Mouse (Mus musculus): ENCODE data around the gene Cst7. TPM values are rescaled to one million over a fixed set of nuclear protein-coding genes. Genes with fewer than 3 reads are reported as not detected.

The Cst7 gene
- polyA plus RNA-seq, 1 experiment: not detected

- H3K4me3 ChIP-seq (ENCODE audit: insufficient read depth, low read length): no peak overlapping the region
- TF ChIP-seq CTCF (IDR thresholded peaks at IDR 0.05; ENCODE audit: low read depth, low read length) (no peak), POLR2A (IDR thresholded peaks at IDR 0.05; ENCODE audit: borderline replicate concordance, low read depth, low read length) (no peak)
These were observed 18.9 kb downstream of the Cst7 start for GRCm38 (mm10) chr2:150589076-150589475.

GRCm38 (mm10) chr2:150595411-150596190 lies 25.4 kb downstream of the Cst7 start:
- Histone ChIP-seq H3K4me1 (ENCODE audit: control insufficient read depth, insufficient read depth, low read length) (no peaks in the 10 kb centered on the region), H3K27ac (ENCODE audit: insufficient read depth, low read depth, low read length) (no peak overlapping the region), H3K4me3 (ENCODE audit: insufficient read depth, low read length) (no peak overlapping the region)
- TF ChIP-seq CTCF (IDR thresholded peaks at IDR 0.05; ENCODE audit: low read depth, low read length) (no peak), POLR2A (IDR thresholded peaks at IDR 0.05; ENCODE audit: borderline replicate concordance, low read depth, low read length) (no peak)

More at GRCm38 (mm10) chr2:150589076-150589475, 18.9 kb downstream of the Cst7 start:
- H3K27ac ChIP-seq (ENCODE audit: insufficient read depth, low read depth, low read length): no peak overlapping the region
- H3K4me1 ChIP-seq (ENCODE audit: control insufficient read depth, insufficient read depth, low read length): no peaks in the 10 kb centered on the region

DNA sequence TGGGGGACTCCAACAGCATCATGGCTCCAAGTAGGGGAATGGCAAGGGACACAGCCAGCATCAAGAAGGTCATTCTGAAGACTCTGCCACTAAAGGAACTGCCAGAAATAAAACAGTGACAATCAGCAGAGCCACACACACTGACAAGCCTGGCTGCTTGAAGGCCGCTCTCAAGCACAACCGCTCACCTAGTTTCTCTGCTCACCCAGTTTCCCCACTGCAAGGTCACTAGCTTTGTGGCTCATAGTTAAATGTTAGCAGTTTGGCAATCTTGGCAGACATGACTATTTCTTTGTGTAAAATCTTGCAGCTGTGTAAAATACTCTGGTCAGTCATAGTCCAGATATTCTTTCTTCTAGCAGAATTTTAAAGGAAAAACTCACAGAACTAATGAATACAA lies 30.0 kb downstream of the Cst7 start:
- Histone ChIP-seq H3K27ac (ENCODE audit: insufficient read depth, low read depth, low read length) (no peak overlapping the region), H3K4me1 (ENCODE audit: control insufficient read depth, insufficient read depth, low read length) (no peaks in the 10 kb centered on the region), H3K4me3 (ENCODE audit: insufficient read depth, low read length) (no peak overlapping the region)
- TF ChIP-seq CTCF (IDR thresholded peaks at IDR 0.05; ENCODE audit: low read depth, low read length): no peak

- Histone ChIP-seq H3K27ac (ENCODE audit: insufficient read depth, low read depth, low read length) (no peak overlapping the region), H3K4me3 (ENCODE audit: insufficient read depth, low read length) (no peak overlapping the region), H3K4me1 (ENCODE audit: control insufficient read depth, insufficient read depth, low read length) (peaks cover 5% of the 10 kb centered on the region)
- TF ChIP-seq POLR2A (IDR thresholded peaks at IDR 0.05; ENCODE audit: borderline replicate concordance, low read depth, low read length): no peak
- no peak for TF ChIP-seq CTCF (IDR thresholded peaks at IDR 0.05; ENCODE audit: low read depth, low read length)
These were observed 32.0 kb downstream of the Cst7 start for GRCm38 (mm10) chr2:150602166-150602565.

DNA sequence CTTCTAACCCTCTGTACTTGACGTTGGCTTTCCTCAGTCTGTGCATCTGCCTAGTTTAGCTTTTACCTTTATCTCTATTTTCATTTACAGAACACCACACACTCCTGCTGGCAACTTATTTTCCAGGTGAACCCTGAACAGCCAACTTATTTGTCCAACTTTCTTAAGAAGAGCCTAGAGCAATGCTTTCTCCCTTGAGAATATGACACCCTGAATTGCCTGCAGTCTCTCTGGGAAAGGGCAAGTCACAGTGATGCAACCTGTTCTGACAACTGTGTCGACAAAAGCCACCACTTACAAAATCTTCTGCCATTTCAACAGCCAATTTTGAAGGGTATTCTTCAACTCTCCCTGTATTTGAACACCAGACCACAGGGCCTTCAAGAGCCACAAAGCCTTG lies 34.6 kb downstream of the Cst7 start:
- Histone ChIP-seq H3K4me3 (ENCODE audit: insufficient read depth, low read length) (no peak overlapping the region), H3K27ac (ENCODE audit: insufficient read depth, low read depth, low read length) (no peak overlapping the region), H3K4me1 (ENCODE audit: control insufficient read depth, insufficient read depth, low read length) (peaks cover 9% of the 10 kb centered on the region)
- TF ChIP-seq POLR2A (IDR thresholded peaks at IDR 0.05; ENCODE audit: borderline replicate concordance, low read depth, low read length): no peak
- no peak for TF ChIP-seq CTCF (IDR thresholded peaks at IDR 0.05; ENCODE audit: low read depth, low read length)

- TF ChIP-seq CTCF (IDR thresholded peaks at IDR 0.05; ENCODE audit: low read depth, low read length) (no peak), POLR2A (IDR thresholded peaks at IDR 0.05; ENCODE audit: borderline replicate concordance, low read depth, low read length) (no peak)
- no peak overlapping the region for H3K27ac ChIP-seq (ENCODE audit: insufficient read depth, low read depth, low read length)
- peaks cover 9% of the 10 kb centered on the region for H3K4me1 ChIP-seq (ENCODE audit: control insufficient read depth, insufficient read depth, low read length)
- no peak overlapping the region for H3K4me3 ChIP-seq (ENCODE audit: insufficient read depth, low read length)
These were observed 36.9 kb downstream of the Cst7 start for GRCm38 (mm10) chr2:150607086-150607485.

DNA sequence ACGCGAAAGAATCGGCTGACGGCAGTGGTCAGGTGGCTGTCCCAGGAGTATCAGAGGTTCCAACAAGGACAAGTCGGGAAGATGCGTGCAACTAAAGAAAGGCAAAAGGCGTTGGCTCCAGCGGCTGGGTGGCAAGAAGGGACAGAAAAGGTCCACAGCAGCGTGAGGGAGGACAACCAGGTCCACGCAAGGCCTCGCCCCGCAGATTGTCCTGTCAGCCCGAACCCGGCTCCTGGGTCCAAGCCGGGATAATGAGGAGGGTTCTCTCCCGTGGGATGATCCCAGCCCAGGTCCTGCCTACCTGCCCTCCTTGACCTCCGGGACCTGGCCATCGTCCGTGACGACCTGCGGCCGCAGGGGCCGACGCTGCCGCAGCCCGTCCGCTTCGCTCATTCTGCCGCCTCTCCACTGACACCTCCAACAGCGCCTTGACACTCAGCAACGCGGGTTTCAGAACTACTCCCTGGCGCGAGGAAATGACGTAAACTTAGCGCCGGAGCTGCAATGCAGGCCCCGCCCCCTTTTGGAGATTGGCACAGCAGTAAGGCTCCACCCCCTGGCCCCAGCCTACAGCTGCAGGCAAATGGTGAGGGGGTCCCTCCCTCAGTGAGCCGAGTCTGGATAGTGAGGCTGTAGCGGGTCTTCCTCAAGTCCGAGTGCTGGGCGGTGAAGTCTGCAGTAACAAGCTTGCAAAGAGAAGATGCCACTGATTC lies 38.0 kb downstream of the Cst7 start, which contains the start of gene Apmap:
Apmap (minus strand) TSS at position 481 of the 713 bp plus-strand sequence.
- Histone ChIP-seq H3K4me3 (ENCODE audit: insufficient read depth, low read length) (peak within 1 kb of the TSS; percentile 85), H3K4me1 (ENCODE audit: control insufficient read depth, insufficient read depth, low read length) (peaks cover 9% of the 10 kb centered on the region), H3K27ac (ENCODE audit: insufficient read depth, low read depth, low read length) (0 out of 2 replicates have a peak within 1 kb of the TSS, but pooled peaks have one; percentile 24)
- TF ChIP-seq CTCF (IDR thresholded peaks at IDR 0.05; ENCODE audit: low read depth, low read length) (no peak), POLR2A (IDR thresholded peaks at IDR 0.05; ENCODE audit: borderline replicate concordance, low read depth, low read length) (peak; percentile 77; the same call in 1 of the 2 replicates)

DNA sequence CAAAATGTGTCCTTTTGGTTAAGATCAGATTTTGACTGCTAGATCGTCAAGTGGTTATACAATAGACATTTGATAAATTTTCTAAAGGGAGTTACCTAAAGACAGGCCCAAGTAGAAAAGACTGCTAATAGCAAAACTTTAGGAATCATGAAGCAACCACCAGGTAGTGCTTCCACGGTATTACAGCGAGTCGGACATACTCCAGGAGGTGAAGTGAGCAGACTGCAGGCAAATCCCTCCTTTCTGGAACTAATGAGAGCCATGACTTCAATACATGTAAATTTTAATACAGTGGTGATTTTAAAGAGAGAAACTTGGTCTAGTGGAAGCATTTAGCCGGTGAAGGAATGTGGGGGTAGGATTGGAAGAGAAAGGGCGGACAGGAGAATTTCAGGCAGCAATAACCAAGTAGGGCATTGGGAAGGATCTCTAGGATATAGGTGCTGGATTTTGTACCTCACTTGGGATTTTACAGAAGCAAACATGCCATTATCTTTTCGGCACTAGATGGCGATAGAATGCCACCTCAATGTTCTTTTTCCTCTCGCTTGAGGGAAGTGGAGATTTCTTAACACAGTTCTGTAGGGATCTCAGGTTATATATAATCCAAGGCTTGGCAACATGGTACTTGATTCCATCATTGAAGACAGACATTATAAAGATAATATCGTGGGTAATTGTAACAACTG lies 38.8 kb downstream of the Cst7 start:
- Histone ChIP-seq H3K27ac (ENCODE audit: insufficient read depth, low read depth, low read length) (0 out of 2 replicates have a peak overlapping the region, but pooled peaks have one; percentile 24), H3K4me1 (ENCODE audit: control insufficient read depth, insufficient read depth, low read length) (peaks cover 9% of the 10 kb centered on the region), H3K4me3 (ENCODE audit: insufficient read depth, low read length) (peak overlapping the region; percentile 85)
- TF ChIP-seq CTCF (IDR thresholded peaks at IDR 0.05; ENCODE audit: low read depth, low read length) (no peak), POLR2A (IDR thresholded peaks at IDR 0.05; ENCODE audit: borderline replicate concordance, low read depth, low read length) (no peak)

DNA sequence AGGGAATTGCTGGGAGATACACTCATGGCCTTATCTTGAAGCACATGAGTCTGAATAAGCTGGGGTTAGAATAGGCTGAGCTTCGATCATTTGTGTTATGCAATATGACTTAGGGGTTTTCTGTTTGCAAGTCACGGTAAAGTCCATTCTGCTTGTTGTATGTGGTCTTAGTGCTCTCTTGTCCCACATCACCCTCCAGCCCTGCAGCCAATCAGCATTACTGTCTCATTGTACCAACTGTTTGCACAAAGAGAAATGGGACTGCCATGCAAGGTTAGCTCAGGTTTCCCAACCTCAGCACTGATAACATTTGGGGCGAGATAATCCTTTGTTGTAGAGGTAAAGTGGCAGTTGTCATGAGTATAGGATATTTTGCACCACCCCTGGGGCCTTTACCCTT lies 39.9 kb downstream of the Cst7 start:
- no peak for TF ChIP-seq POLR2A (IDR thresholded peaks at IDR 0.05; ENCODE audit: borderline replicate concordance, low read depth, low read length)
- H3K4me3 ChIP-seq (ENCODE audit: insufficient read depth, low read length): no peak overlapping the region
- peaks cover 9% of the 10 kb centered on the region for H3K4me1 ChIP-seq (ENCODE audit: control insufficient read depth, insufficient read depth, low read length)
- H3K27ac ChIP-seq (ENCODE audit: insufficient read depth, low read depth, low read length): no peak overlapping the region
